Mouse (Mus musculus) stomach, postnatal 0 days (tissue): ENCODE measurements at regions not wholly inside any gene's neighbourhood (a gene's known extent, or its start where the extent isn't known, plus 50 kb on each side); places are given as distances from the start of the nearest gene placed in this dataset.

Source experiments
- ATAC-seq: fragments of 200-750 bp; cut with Nextera tagmentation; 2 replicates; pipeline ENCODE4 v1.8.0; 2017; ENCODE audit not compliant: low FRiP score, low TSS enrichment
- DNase-seq: peaks from one replicate; pipeline ENCODE4 v3.0.0-alpha.2; 2016; ENCODE audit warnings: low spot score
- H3K27ac ChIP-seq: fragments of 300-500 bp; sonication (generic); replicated peaks from 2 replicates; pipeline ENCODE4 v1.5.1; 2014; ENCODE audit warnings: mild to moderate bottlenecking, control low read depth
- H3K27me3 ChIP-seq: fragments of 300-500 bp; sonication (generic); 2 replicates; pipeline ENCODE4 v1.6.1; 2014; ENCODE audit warnings: low read length; ENCODE audit not compliant: control insufficient read depth, insufficient read depth
- H3K36me3 ChIP-seq: fragments of 300-500 bp; sonication (generic); 2 replicates; pipeline ENCODE4 v1.6.1; 2014; ENCODE audit warnings: low read length, mixed read lengths; ENCODE audit not compliant: control insufficient read depth, insufficient read depth
- H3K4me1 ChIP-seq: fragments of 300-500 bp; sonication (generic); replicated peaks from 2 replicates; pipeline ENCODE4 v1.6.1; 2014; ENCODE audit warnings: antibody characterized with exemption; ENCODE audit not compliant: control insufficient read depth, insufficient read depth
- H3K4me2 ChIP-seq: fragments of 300-500 bp; sonication (generic); replicated peaks from 2 replicates; pipeline ENCODE4 v1.6.1; 2014; ENCODE audit warnings: low read depth, mild to moderate bottlenecking, control low read depth, moderate library complexity
- H3K4me3 ChIP-seq: fragments of 300-500 bp; sonication (generic); 2 replicates; pipeline ENCODE4 v1.5.1; 2014; ENCODE audit warnings: low read depth, low read length, control low read depth
- H3K9ac ChIP-seq: fragments of 300-500 bp; sonication (generic); 2 replicates; pipeline ENCODE4 v1.6.1; 2014; ENCODE audit warnings: mild to moderate bottlenecking, low read length, control low read depth, mixed read lengths
- H3K9me3 ChIP-seq: fragments of 300-500 bp; sonication (generic); 2 replicates; pipeline ENCODE4 v1.6.1; 2016; ENCODE audit warnings: low read length; ENCODE audit not compliant: control insufficient read depth
- CTCF ChIP-seq: IDR thresholded peaks from 2 replicates; pipeline ENCODE4 v1.5.1; 2016; ENCODE audit warnings: antibody characterized with exemption, low read depth, mild to moderate bottlenecking, moderate library complexity
- EP300 ChIP-seq: optimal IDR thresholded peaks from 2 replicates; pipeline ENCODE3; 2016; ENCODE audit warnings: antibody characterized with exemption
- WGBS: fragments of 180-500 bp; shearing (Covaris S2); extraction: QIAGEN DNeasy Blood & Tissue Kit; methylation state at CpG from one replicate; pipeline ENCODE4 v1.1.7; 2014; 5-methylcytosine and 5-hydroxymethylcytosine counted together

DNA sequence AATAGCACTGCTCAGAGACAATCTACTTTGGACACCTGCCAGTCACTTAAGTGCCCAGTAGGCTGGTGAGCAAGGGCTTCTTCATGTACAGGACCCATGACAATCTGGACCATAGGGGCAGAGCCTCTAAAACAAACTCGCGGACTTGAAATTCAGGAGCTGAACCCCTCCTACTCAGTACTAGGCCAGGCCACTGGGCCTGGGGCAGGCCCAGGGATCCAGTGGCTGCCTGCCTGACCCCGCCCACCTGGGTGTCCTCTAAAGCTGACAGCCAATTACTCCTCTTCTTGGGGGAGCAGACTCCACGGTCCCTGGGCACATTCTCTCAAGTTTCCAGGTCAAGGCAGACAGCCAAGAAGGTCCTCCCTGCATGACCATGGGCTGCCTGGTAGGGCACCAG is 78.3 kb upstream of the A730046J19Rik start:
- Histone ChIP-seq H3K27ac (no peak overlapping the region), H3K4me3 (no peak overlapping the region), H3K4me1 (no peaks in the 10 kb centered on the region), H3K9me3 (no peaks in the 10 kb centered on the region), H3K4me2 (no peak overlapping the region), H3K9ac (no peak overlapping the region), H3K27me3 (no peaks in the 10 kb centered on the region), H3K36me3 (no peaks in the 10 kb centered on the region)
- no peak for DNase-seq
- ATAC-seq = no peak
- TF ChIP-seq CTCF = no peak
- no peak for TF ChIP-seq EP300
- WGBS = 65% methylated on average over 4 of the region's 4 CpGs

DNA sequence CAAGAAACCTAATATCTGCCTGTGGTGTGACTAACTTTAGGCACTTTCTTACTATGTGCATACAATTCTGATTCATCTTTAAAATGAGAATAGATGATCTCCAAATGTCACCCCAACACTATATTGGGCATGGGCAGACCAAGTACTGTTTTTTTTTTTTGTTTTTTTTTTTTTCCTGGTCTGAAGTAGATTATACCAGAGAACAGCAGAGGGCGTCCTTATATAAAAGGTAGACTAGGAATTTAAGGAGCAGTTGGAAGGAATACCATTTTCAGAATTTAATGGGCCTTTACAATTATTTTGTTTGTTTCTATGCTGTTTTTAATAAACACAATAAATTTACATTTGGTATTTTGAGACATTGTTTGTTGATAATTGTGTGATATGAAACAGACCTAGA is 72.3 kb upstream of the A730046J19Rik start:
- ATAC-seq (no peak), DNase-seq (no peak)
- Histone ChIP-seq H3K4me2 (no peak overlapping the region), H3K27me3 (no peaks in the 10 kb centered on the region), H3K9ac (no peak overlapping the region), H3K4me1 (no peaks in the 10 kb centered on the region), H3K9me3 (no peaks in the 10 kb centered on the region), H3K27ac (no peak overlapping the region), H3K4me3 (no peak overlapping the region), H3K36me3 (no peaks in the 10 kb centered on the region)
- WGBS = 4% methylated on average over 1 of the region's 1 CpGs
- peak; percentile 56 for TF ChIP-seq CTCF
- no peak for TF ChIP-seq EP300

DNA sequence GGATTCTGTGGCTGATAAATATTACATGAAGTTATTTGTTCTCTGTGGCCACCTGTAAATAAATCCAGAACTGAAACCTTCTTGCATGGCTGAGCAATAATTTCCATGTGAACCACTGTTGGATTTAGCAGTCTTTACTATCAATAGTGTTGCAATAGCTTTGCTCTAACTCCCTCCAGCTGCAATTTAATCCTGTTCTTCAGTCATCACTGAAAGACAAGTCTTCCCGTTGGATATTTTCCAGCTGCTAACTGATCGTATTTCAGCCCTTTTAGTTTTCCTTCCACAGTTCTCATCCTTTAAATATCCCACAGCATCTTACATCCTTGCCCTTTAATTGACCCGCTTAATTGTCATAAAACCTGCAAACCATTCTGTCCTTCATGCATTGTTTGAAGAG is 55.3 kb upstream of the A730046J19Rik start:
- DNase-seq (no peak), ATAC-seq (no peak)
- H3K4me3 ChIP-seq = no peak overlapping the region
- H3K9me3 ChIP-seq = no peaks in the 10 kb centered on the region
- H3K27me3 ChIP-seq = no peaks in the 10 kb centered on the region
- no peak overlapping the region for H3K9ac ChIP-seq
- no peak overlapping the region for H3K27ac ChIP-seq
- H3K4me1 ChIP-seq = no peaks in the 10 kb centered on the region
- WGBS = 55% methylated on average over 3 of the region's 3 CpGs
- H3K36me3 ChIP-seq = no peaks in the 10 kb centered on the region
- no peak for TF ChIP-seq CTCF
- TF ChIP-seq EP300 = no peak
- no peak overlapping the region for H3K4me2 ChIP-seq
